Mouse (Mus musculus): Measurements from ENCODE around the gene Gpd1l. TPM values are rescaled to one million over a fixed set of nuclear protein-coding genes. Genes with fewer than 3 reads are reported as not detected.
A peak's percentile ranks its signal among the peaks of the same experiment; 100 is the strongest.
"Not testable (repeated sequence)": the region's sequence is repeated elsewhere in the genome, so short reads cannot be mapped to it uniquely, and the experiment has no call there.

Gene Gpd1l
- 31.4 and 32.9 TPM in 2 replicates for polyA plus RNA-seq (2015; fragmentation: Nextera tagmentation; extraction: Ambion mirVana)

DNA sequence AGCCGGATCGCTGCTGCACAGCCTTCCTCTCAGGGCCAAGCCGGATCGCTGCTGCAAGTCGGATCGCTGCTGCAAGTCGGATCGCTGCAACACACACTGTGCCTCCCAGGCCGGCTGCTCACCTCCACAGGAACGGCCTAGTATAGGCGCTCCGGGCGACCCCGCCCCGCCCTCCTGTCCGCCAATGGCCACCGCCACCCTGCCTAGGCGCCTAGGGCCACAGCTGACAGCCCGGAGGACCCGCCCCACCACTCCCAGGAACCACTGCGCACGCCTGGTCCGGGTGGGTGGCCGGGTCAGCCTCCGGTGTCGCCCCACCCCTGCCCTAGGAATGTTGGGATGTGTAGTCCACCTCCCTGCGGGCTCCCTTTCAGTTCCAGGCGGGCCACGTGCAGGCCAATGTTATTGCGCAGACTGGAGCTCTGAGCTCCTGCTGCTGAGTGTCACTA is at the start of gene Gpd1l:
Gpd1l (minus strand) TSS at position 265 of the 449 bp plus-strand sequence.
- peak; percentile 99 for ATAC-seq
- WGBS = under 1% methylated on average over 30 of the region's 30 CpGs
- H3K4me2 ChIP-seq (replicated peaks; ENCODE audit: low read depth) = peak within 1 kb of the TSS; percentile 73
- H3K9ac ChIP-seq (ENCODE audit: low read depth, low read length) = peak within 1 kb of the TSS; percentile 71
- no peaks in the 10 kb centered on the region for H3K36me3 ChIP-seq (ENCODE audit: control insufficient read depth, insufficient read depth)
- peak within 1 kb of the TSS; percentile 78 for H3K4me3 ChIP-seq (ENCODE audit: low read depth, low read length)
- H3K9me3 ChIP-seq (ENCODE audit: control insufficient read depth) = no peaks in the 10 kb centered on the region
- peak within 1 kb of the TSS; percentile 87 for H3K27ac ChIP-seq (ENCODE audit: low read depth, low read length)
- H3K4me1 ChIP-seq (replicated peaks; ENCODE audit: control insufficient read depth, insufficient read depth, low read length) = no peaks in the 10 kb centered on the region
- no peaks in the 10 kb centered on the region for H3K27me3 ChIP-seq (replicated peaks; ENCODE audit: control insufficient read depth, insufficient read depth, low read length)
- no peak for TF ChIP-seq CTCF (IDR thresholded peaks at IDR 0.05; ENCODE audit: low read depth)

DNA sequence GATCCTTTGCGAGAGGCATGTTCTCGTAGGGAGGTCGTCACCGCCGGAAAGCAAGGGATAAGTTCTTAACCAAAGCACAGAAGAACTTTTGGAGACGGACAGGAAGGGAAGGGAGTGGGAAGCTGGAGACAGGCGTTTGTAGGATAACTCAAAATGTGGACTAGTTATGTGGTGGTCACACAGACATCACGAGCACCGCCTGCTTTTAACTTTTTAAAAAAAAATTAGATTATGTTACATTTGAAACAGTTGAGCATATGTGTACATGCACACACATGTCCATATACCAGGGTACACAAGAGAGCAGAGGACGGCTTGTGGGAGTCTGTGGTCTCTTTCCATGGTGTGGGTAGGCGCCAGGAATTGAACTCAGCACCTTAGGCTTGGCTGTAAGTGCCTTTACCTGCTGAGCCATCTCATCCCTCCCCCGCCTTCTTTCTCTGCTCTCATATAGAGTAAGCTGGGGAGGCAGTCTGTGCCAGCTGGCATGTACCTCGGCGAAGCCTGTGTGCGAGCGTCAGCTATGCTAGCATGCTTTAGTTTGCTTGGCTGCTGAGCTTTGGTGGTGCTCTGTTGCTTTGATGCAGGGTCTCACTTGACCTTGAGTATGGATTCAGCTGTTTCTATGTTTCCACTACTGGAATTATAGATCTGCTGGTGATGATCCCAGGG is 49.0 kb upstream of the Gpd1l start, which contains the start of gene Rps27rt:
Rps27rt (minus strand) TSS at position 51 of the 672 bp plus-strand sequence.
- Histone ChIP-seq H3K9me3 (ENCODE audit: control insufficient read depth) (no peaks in the 10 kb centered on the region), H3K27me3 (replicated peaks; ENCODE audit: control insufficient read depth, insufficient read depth, low read length) (no peaks in the 10 kb centered on the region), H3K9ac (ENCODE audit: low read depth, low read length) (no peak within 1 kb of the TSS), H3K4me3 (ENCODE audit: low read depth, low read length) (no peak within 1 kb of the TSS), H3K36me3 (ENCODE audit: control insufficient read depth, insufficient read depth) (no peaks in the 10 kb centered on the region), H3K4me2 (replicated peaks; ENCODE audit: low read depth) (no peak within 1 kb of the TSS), H3K27ac (ENCODE audit: low read depth, low read length) (no peak within 1 kb of the TSS), H3K4me1 (replicated peaks; ENCODE audit: control insufficient read depth, insufficient read depth, low read length) (peaks cover 11% of the 10 kb centered on the region)
- ATAC-seq = no peak
- WGBS = 94% methylated on average over 16 of the region's 16 CpGs
- TF ChIP-seq CTCF (IDR thresholded peaks at IDR 0.05; ENCODE audit: low read depth) = no peak

DNA sequence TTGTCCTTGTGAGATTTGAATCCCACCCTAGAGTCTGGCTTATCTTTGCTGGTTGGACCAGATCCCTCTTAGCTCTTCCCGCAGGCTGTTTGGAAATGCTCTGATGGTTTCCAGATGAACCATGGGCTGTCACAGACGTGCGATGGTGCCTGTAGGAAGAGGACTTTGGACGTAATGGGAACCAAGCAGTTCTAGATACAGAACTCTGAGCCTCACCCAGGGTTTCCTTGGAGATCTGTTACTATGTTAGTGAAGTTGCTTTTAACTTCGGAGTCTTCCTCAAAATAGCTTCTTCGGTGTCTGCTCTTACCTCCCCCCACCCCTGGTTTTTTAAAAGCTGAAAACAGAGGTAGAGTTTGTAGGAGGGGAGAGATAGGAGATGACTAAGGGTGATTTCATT is 46.2 kb upstream of the Gpd1l start:
- no peak for ATAC-seq
- TF ChIP-seq CTCF (IDR thresholded peaks at IDR 0.05; ENCODE audit: low read depth) = no peak
- Histone ChIP-seq H3K4me2 (replicated peaks; ENCODE audit: low read depth) (peak overlapping the region; percentile 95), H3K9me3 (ENCODE audit: control insufficient read depth) (no peaks in the 10 kb centered on the region), H3K27me3 (replicated peaks; ENCODE audit: control insufficient read depth, insufficient read depth, low read length) (no peaks in the 10 kb centered on the region), H3K4me3 (ENCODE audit: low read depth, low read length) (0 out of 2 replicates have a peak overlapping the region, but pooled peaks have one; percentile 84), H3K9ac (ENCODE audit: low read depth, low read length) (no peak overlapping the region), H3K27ac (ENCODE audit: low read depth, low read length) (0 out of 2 replicates have a peak overlapping the region, but pooled peaks have one; percentile 28), H3K36me3 (ENCODE audit: control insufficient read depth, insufficient read depth) (no peaks in the 10 kb centered on the region), H3K4me1 (replicated peaks; ENCODE audit: control insufficient read depth, insufficient read depth, low read length) (peaks cover 11% of the 10 kb centered on the region)
- WGBS = 30% methylated on average over 6 of the region's 6 CpGs

DNA sequence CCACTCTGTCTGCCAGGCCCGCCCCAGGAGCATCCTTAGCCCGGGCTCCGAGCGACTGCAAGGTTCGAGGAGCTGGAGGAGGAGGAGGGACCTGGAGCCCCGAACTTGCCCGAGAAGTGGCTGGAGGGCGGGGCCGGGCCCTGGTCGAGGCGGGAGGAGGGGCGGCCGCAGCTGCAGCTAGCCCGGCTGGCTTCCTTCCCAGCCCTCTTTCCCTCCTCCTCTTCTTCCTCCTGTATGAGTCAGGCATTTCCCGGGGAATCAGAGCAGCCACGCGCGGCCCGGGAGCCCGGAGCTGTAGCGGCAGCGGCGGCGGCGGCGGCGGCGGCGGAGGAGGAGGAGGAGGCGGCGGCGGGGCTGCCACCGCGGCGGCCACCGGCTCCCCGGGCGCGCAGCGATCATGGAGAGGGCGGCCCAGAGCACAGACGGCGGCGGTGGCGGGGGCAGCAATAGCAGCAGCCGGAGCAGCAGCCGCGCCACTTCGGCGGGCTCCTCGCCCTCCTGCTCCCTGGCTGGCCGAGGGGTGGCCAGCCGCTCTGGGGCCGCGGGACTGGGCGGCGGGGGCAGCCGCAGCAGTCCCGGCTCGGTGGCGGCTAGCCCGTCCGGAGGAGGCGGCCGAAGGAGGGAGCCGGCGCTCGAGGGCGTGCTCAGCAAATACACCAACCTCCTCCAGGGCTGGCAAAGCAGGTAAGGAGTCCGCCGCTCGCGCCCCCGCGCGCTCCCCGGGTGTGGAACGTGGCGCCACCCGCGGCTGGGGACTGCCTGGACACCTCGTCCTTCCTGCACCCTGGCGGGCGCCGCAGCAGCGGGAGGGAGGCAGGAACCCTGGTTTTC is 44.7 kb upstream of the Gpd1l start, which contains the start of gene Osbpl10:
Osbpl10 (plus strand) TSS at position 289 of the 831 bp plus-strand sequence.
- no peaks in the 10 kb centered on the region for H3K9me3 ChIP-seq (ENCODE audit: control insufficient read depth)
- no peaks in the 10 kb centered on the region for H3K27me3 ChIP-seq (replicated peaks; ENCODE audit: control insufficient read depth, insufficient read depth, low read length)
- ATAC-seq = peak; percentile 81
- TF ChIP-seq CTCF (IDR thresholded peaks at IDR 0.05; ENCODE audit: low read depth) = peak; percentile 67
- H3K4me1 ChIP-seq (replicated peaks; ENCODE audit: control insufficient read depth, insufficient read depth, low read length) = peaks cover 11% of the 10 kb centered on the region
- peak within 1 kb of the TSS; percentile 84 for H3K4me3 ChIP-seq (ENCODE audit: low read depth, low read length)
- H3K27ac ChIP-seq (ENCODE audit: low read depth, low read length) = peak within 1 kb of the TSS; percentile 94
- peak within 1 kb of the TSS; percentile 87 for H3K9ac ChIP-seq (ENCODE audit: low read depth, low read length)
- WGBS = under 1% methylated on average over 63 of the region's 86 CpGs
- H3K36me3 ChIP-seq (ENCODE audit: control insufficient read depth, insufficient read depth) = no peaks in the 10 kb centered on the region
- H3K4me2 ChIP-seq (replicated peaks; ENCODE audit: low read depth) = peak within 1 kb of the TSS; percentile 95

DNA sequence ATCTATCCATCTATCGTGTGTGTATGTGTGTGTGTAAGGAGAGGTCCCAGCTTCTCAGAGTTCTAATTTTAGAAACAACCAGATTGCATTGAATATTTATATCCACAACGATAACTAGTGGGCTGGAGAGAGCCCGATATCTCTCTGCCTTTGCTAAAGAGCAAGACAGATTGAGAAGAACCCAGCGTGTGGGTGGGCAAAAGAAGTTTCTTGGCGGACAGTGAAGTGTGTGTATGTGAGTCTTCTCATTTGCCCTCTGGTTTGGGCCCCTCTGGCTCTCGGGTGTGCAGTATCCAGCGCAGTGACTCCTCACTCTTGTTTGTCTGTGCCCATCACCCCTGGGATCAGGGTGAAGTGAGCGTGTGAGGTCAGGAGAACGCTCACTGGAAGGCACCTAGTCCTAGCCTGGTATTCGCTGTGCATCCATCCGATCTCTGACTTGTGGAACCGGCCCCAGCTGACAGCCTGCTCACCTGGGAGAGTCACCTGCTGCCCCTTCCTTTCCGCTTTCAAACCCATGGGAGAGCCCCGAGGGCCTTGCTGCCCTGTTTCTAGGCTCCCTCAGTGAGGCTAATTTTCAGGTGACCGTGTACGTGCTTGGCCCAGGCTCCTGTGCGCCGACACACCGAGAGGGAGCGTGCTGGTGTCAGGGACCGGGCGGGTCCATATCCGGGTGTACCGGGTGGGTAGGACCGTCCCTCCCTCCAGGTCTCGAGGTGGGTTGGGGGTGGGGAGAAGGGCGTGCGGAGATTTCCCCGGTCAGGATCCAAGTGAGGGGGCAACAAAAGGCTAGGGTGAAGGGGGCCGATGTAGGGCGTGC is 43.9 kb upstream of the Gpd1l start:
- Histone ChIP-seq H3K4me3 (ENCODE audit: low read depth, low read length) (peak overlapping the region; percentile 84), H3K27ac (ENCODE audit: low read depth, low read length) (peak overlapping the region; percentile 94), H3K4me1 (replicated peaks; ENCODE audit: control insufficient read depth, insufficient read depth, low read length) (peaks cover 11% of the 10 kb centered on the region), H3K9ac (ENCODE audit: low read depth, low read length) (peak overlapping the region; percentile 87), H3K27me3 (replicated peaks; ENCODE audit: control insufficient read depth, insufficient read depth, low read length) (no peaks in the 10 kb centered on the region), H3K36me3 (ENCODE audit: control insufficient read depth, insufficient read depth) (no peaks in the 10 kb centered on the region), H3K4me2 (replicated peaks; ENCODE audit: low read depth) (peak overlapping the region; percentile 95), H3K9me3 (ENCODE audit: control insufficient read depth) (no peaks in the 10 kb centered on the region)
- ATAC-seq = peak; percentile 47; the same call in 1 of the 2 replicates
- TF ChIP-seq CTCF (IDR thresholded peaks at IDR 0.05; ENCODE audit: low read depth) = peak; percentile 36
- 10% methylated on average over 31 of the region's 31 CpGs for WGBS

DNA sequence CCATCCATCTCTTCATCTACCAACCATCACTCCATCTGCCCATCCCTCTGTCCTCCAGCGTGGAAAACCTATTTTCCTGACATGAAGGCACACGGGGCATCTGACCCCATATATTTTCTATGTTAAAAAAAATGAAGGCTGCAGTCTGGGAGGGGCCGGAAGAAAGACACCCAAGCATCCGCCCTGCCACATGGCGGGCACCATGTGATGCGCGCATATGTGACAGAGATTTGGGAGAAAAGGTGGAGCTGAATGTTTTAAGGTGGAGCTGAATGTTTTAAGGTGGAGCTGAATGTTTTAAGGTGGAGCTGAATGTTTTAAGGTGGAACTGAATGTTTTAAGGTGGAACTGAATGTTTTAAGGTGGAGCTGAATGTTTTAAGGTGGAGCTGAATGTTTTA is 32.5 kb upstream of the Gpd1l start:
- 88% methylated on average over 7 of the region's 7 CpGs for WGBS
- not testable (repeated sequence) for ATAC-seq; H3K27me3 ChIP-seq (replicated peaks; ENCODE audit: control insufficient read depth, insufficient read depth, low read length); H3K4me1 ChIP-seq (replicated peaks; ENCODE audit: control insufficient read depth, insufficient read depth, low read length); H3K27ac ChIP-seq (ENCODE audit: low read depth, low read length); H3K9me3 ChIP-seq (ENCODE audit: control insufficient read depth); H3K36me3 ChIP-seq (ENCODE audit: control insufficient read depth, insufficient read depth); H3K9ac ChIP-seq (ENCODE audit: low read depth, low read length); H3K4me2 ChIP-seq (replicated peaks; ENCODE audit: low read depth); H3K4me3 ChIP-seq (ENCODE audit: low read depth, low read length)
